Mouse (Mus musculus) right cerebral cortex, adult 18-20 months (tissue): ENCODE measurements at regions not wholly inside any gene's neighbourhood (a gene's known extent, or its start where the extent isn't known, plus 50 kb on each side); places are given as distances from the start of the nearest gene placed in this dataset.

ENCODE experiments used
- DNase-seq: peaks from one replicate; pipeline ENCODE4 v3.0.0; 2022; ENCODE audit warnings: mixed read lengths

DNA sequence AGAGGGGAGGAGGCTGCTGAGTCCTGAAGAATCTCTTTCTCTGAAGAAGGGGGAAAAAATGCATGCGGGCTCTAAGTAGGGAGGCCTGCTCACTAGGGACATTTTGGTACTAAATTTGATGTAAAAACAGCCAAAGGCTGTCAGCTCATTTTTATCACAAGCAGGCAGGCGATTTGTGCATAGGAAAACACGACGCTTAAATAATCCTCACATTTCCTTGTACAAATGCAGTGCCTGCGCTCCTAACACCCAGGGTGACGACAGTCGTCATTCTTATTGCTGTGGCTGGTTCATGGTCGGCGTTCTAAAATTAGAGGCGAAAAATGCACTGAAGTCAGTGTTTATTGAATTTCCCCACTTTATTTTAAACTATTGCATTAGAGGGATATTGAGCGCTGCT, 650.6 kb downstream of the Pdcd6ip start:
- peak; percentile 13 for DNase-seq

- peak; percentile 42 for DNase-seq
Observed at GRCm38 (mm10) chr9:113044556-113045178, 663.4 kb downstream of the Pdcd6ip start.

DNA sequence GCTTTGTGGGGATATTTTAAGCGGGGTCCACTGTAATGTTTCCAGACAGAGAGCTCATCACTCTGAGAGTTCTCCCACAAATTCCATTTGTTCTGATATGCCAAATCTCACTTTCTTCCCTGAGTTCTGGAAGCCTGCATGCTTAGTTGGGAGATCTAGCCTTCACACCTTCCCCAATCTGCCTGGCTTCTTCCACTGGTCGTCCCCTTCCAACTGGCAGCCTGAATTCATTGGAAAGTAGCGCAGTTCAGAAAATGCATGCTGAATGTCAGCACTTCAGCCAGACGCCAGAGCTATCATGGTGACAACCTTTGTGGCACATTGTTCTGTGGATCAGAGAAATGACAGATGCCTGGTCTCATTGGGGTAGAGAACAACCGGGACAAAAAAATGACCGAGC, 667.2 kb downstream of the Pdcd6ip start:
- no peak for DNase-seq

- no peak for DNase-seq
Observed at GRCm38 (mm10) chr9:113033996-113034395, 674.1 kb downstream of the Pdcd6ip start.

GRCm38 (mm10) chr9:113029091-113029490, 679.0 kb downstream of the Pdcd6ip start:
- no peak for DNase-seq

GRCm38 (mm10) chr9:113026904-113027193, 681.2 kb downstream of the Pdcd6ip start:
- DNase-seq, result no peak

DNA sequence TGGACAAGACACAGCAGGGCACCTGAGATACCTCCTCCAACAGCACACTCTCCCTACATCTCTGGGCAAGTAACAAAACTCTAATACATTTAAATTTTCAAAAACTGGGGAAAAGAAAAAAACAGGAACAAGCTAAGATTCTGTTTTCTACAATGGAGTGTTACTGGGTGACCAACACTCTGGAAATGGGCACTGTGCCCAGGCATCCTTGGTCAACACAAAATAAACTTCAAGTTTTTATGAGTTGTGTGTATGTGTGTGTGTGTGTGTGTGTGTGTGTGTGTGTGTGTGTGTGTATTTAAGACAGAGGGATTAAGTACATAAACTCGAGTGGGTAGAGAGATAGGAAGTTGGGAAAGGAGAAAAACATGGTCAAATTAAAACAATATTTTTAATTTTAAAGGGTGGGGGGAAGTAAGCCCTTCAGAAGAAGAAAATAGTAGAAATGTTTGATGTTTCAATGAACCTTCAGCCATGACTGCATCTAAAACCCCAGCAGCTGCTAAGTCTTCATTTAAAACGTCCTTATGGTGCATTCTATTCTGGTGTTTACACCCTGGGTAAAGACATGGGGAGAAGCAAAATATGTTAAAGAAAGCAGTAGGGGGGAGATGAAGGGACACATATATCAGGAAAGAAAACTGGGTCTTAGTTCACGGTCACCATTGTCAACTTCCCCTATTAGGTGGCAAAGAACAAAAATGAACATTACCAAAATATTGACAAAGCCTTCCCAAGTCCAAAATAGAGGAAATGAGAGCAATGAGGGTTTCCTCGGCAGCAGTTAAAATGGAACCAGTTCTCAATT, 681.8 kb downstream of the Pdcd6ip start:
- no peak for DNase-seq

- no peak for DNase-seq
Observed at GRCm38 (mm10) chr9:113021866-113022645, 686.0 kb downstream of the Pdcd6ip start.

DNA sequence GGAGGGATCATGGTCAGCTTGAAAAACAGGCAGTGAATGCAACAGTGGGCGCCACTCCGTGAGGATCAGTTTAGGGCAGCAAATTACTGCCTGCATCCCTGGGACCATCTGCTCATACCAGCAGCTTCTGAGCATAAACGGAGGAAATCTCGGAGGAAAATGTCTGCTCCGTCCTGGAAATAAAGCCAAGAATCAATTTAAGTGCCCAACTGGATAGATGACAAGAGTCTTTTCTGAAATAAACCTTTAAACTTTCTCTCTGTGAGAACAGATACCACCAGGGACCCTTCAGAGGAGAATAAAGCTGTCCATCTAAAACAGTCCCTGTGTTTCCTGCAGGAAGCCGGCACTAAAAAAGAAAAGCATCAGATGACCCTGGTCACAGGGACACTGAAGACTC, 688.5 kb downstream of the Pdcd6ip start:
- no peak for DNase-seq

GRCm38 (mm10) chr9:113008106-113008505, 700.0 kb downstream of the Pdcd6ip start:
- DNase-seq, result no peak

DNA sequence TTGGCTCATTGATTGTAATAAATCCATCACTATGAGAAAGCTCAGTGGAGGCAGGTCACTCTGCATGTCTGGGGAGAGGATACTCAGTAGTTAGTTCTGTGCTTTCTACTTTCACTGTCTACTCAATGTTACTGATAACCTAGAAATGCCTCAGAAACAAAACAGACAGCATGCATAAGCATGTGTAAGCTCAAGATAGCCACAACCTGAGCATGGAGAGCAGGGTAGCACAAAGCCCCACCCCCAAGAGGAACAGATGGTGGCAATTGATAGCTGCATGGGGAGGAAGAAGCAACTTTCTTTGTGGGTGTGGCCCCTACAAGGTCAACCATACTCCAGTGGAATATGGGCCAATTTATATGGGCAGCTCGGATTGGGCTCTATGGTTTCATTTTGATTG, 711.9 kb downstream of the Pdcd6ip start:
- no peak for DNase-seq

DNA sequence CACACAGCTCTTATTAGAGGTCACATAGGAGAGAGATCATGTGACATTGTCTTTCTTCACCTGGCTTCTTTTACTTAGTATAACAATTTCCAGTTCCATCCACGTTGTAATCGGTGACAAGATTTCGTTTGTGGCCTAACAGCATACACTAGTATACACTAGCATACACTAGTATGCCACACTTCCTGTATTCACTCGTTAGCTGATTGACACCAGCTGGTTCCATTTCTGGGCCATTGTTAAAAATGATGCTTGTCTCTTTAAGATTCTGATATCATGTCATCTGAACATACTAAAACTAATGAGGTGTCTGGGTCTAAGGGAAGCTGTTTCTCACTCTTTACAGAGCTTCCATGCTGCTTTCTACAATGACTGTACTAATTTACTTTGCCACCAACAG, 713.3 kb downstream of the Pdcd6ip start:
- DNase-seq, result no peak

DNA sequence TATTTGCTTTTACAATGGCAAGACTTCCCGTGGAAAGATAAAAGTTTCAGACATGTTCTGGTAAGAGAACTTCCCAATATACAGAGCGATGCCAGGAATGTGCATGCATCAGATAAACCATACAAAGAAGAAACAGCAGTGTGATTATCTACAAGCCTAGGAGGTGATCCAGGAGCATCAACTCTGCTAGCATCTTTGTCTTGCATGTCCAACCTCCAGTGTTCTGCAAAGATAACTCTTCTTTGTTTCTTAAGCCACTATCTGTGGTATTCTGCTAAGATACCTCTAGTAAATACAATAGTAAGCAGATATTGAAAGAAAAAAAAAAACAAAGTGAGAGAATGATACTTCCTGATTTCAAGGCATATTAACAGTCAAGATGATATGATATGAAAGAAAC, 714.4 kb downstream of the Pdcd6ip start:
- DNase-seq, result no peak

- DNase-seq, result no peak
Observed at GRCm38 (mm10) chr9:112992937-112993336, 715.1 kb downstream of the Pdcd6ip start.

GRCm38 (mm10) chr9:112983353-112983752, 724.7 kb downstream of the Pdcd6ip start:
- DNase-seq, result peak; percentile 17

GRCm38 (mm10) chr9:112951567-112951966, 715.8 kb upstream of the Arpp21 start:
- no peak for DNase-seq

DNA sequence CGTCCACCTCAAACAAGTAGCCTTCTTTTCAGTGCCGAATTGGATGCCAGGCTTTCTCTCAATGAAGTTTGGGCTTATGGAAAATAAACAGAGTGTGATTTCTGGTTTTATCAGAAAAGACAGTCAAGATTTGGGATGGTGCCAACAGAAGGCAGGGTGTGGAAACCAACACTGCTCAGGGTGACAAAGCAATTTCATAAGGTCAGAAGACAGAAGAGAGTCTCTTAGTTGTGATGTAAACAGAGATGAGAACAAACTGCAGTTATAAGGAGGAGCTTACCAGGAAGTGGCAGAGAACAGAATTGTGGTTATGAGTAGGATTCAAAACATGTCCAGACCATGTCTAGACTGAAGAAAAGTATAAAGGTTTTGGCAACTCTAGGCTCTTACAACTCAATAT, 714.3 kb upstream of the Arpp21 start:
- DNase-seq, result no peak

DNA sequence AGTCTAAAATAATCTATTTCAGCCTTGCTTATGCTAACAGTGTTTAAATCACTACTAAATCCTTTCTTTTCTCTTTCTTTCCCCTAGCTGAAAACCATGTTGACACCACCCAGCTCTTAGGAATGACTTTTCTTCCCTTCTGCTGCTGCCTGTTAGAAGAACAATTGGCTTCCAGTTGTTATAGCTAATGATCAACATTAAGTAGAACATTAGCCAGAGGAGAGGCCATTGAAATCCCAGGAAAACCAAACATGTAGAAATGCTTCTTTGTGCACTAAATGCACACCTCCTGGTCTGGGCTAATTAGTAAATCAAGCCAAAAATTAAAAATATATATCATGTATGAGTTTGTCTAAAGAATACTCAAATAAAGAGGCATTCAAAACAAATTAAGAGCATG, 703.0 kb upstream of the Arpp21 start:
- no peak for DNase-seq

DNA sequence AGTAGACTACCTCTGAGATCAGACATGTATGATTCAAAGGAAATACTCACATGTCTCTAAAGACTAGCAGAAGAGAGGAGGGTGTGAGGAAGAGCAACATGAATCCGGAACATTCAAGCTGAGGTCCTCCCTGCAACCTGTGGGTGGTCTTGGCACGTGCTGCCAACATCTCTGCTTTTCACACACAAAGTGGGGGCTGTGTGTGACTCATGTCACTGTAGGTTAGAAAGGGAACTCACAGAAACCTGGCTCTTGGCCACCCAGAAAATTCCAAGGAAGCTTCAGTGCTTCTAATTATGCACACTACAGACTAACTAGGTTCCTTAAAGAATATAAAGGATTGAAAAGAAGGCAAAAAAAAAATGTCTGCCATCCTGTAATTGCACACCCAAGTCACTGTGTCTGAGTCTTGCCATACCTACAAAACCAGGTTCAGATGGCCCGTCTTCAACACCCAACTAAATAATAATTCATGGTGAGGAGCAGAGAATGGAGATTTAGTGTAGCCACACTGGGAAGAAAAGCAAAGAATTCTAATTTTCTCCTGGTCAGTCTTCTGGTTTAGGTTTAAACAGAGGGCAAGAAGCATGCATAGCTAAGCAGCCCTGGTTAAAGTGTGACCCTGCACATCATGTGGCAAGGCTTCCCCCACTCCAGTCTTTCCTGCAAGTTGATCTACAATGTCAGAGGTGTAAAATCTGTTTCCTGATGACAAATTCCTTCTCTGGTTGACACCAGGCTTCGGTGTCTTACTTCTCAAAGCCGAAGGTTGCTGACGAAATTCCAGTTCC, 673.8 kb upstream of the Arpp21 start:
- DNase-seq, result peak; percentile 82

- DNase-seq, result peak; percentile 66
Observed at GRCm38 (mm10) chr9:112905955-112906354, 670.2 kb upstream of the Arpp21 start.

GRCm38 (mm10) chr9:112864921-112865320, 629.2 kb upstream of the Arpp21 start:
- peak; percentile 48 for DNase-seq

DNA sequence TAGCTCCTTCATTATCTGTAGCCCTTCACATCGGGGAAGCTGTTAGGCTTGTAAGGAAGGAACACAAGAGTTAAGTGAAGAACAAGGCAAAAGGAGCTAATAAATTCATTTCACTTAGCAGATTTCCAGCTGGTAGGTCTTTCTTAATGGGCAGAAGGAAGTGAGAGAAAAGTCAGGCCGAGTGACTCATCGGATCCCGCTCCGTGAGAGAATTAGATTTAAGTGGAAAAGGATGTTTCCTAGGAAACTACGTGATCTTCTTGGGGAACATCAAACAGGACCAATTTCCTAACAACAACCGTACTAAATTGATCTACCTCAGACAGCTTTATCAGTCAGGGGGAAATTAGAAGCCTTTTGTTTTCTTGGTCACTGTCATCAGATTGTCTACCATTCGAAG, 625.4 kb upstream of the Arpp21 start:
- DNase-seq, result peak; percentile 35

GRCm38 (mm10) chr9:112860307-112860893, 624.7 kb upstream of the Arpp21 start:
- DNase-seq, result peak; percentile 13
